Mouse (Mus musculus) adrenal gland, adult 2 months (tissue): ENCODE measurements at regions not wholly inside any gene's neighbourhood (a gene's known extent, or its start where the extent isn't known, plus 50 kb on each side); places are given as distances from the start of the nearest gene placed in this dataset.

Source experiments
- DNase-seq: peaks from one replicate; pipeline ENCODE4 v3.0.0; 2021

GRCm38 (mm10) chr14:48330965-48331622, 114.8 kb upstream of the Tmem260 start:
- peak; percentile 54 for DNase-seq

GRCm38 (mm10) chr14:48331623-48332000, 114.3 kb upstream of the Tmem260 start:
- no peak for DNase-seq

- peak; percentile 47 for DNase-seq
Measured at GRCm38 (mm10) chr14:48332193-48332592, 113.7 kb upstream of the Tmem260 start.

GRCm38 (mm10) chr14:48332660-48333059, 113.3 kb upstream of the Tmem260 start:
- DNase-seq = peak; percentile 54

- no peak for DNase-seq
Measured at GRCm38 (mm10) chr14:48334106-48334809, 111.7 kb upstream of the Tmem260 start.

GRCm38 (mm10) chr14:48339434-48339833, 106.5 kb upstream of the Tmem260 start:
- DNase-seq = no peak

GRCm38 (mm10) chr14:48342944-48343343, 103.0 kb upstream of the Tmem260 start:
- DNase-seq = no peak

GRCm38 (mm10) chr14:48345956-48346355, 100.0 kb upstream of the Tmem260 start:
- DNase-seq = no peak

- DNase-seq = no peak
Measured at GRCm38 (mm10) chr14:48349392-48350044, 96.4 kb upstream of the Tmem260 start.

- DNase-seq = no peak
Measured at GRCm38 (mm10) chr14:48351652-48352051, 94.3 kb upstream of the Tmem260 start.

- DNase-seq = no peak
Measured at GRCm38 (mm10) chr14:48352825-48353224, 93.1 kb upstream of the Tmem260 start.

GRCm38 (mm10) chr14:48354176-48354575, 91.7 kb upstream of the Tmem260 start:
- DNase-seq = no peak

- no peak for DNase-seq
Measured at GRCm38 (mm10) chr14:48357441-48357840, 88.5 kb upstream of the Tmem260 start.

GRCm38 (mm10) chr14:48358487-48359159, 87.3 kb upstream of the Tmem260 start:
- DNase-seq = peak; percentile 28

- no peak for DNase-seq
Measured at GRCm38 (mm10) chr14:48361820-48362219, 84.1 kb upstream of the Tmem260 start.

- peak; percentile 67 for DNase-seq
Measured at GRCm38 (mm10) chr14:48367006-48367405, 78.9 kb upstream of the Tmem260 start.

GRCm38 (mm10) chr14:48370322-48370721, 75.6 kb upstream of the Tmem260 start:
- no peak for DNase-seq

GRCm38 (mm10) chr14:48371766-48372165, 74.2 kb upstream of the Tmem260 start:
- DNase-seq = peak; percentile 6

- DNase-seq = no peak
Measured at GRCm38 (mm10) chr14:48376112-48376511, 69.8 kb upstream of the Tmem260 start.
